Mouse (Mus musculus) embryonic fibroblast, embryonic 13.5 days (primary cell): Measurements from ENCODE around the gene Lrrc25.

Experiments
- CTCF ChIP-seq: IDR thresholded peaks from 2 replicates; pipeline ENCODE4 v1.5.1; 2011; ENCODE audit warnings: mild to moderate bottlenecking, control low read depth, low read length, moderate library complexity, borderline replicate concordance; ENCODE audit not compliant: insufficient read depth
- POLR2A ChIP-seq: IDR thresholded peaks from 2 replicates; pipeline ENCODE4 v1.6.1; 2011; ENCODE audit warnings: low read depth, mild to moderate bottlenecking, control low read depth, low read length, moderate library complexity

DNA sequence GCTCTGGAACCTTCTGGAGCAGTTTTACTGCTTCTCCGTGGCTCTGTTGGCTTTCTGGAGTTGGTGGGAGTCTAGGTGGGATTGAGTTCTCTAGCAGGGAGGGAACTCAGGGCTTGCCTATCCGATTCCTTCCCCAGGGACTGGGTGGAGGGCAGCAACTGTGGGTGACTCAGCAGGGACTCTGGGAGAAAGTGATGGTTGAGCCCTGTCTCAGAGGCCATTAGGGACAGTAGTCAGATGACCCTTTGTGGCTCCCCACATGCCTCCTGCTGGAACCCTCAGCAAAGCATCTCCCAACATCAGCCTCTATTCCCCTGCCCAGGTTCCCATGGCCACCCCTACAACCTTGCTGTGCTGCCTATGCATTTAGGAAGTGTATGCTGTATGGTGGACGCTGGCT, 27.1 kb downstream of the Lrrc25 start:
- no peak for TF ChIP-seq POLR2A
- TF ChIP-seq CTCF: no peak
